Mouse (Mus musculus): ENCODE results near the gene Sema3b.
"Not testable (repeated sequence)": the region's sequence is repeated elsewhere in the genome, so short reads cannot be mapped to it uniquely, and the experiment has no call there.

The Sema3b gene

DNA sequence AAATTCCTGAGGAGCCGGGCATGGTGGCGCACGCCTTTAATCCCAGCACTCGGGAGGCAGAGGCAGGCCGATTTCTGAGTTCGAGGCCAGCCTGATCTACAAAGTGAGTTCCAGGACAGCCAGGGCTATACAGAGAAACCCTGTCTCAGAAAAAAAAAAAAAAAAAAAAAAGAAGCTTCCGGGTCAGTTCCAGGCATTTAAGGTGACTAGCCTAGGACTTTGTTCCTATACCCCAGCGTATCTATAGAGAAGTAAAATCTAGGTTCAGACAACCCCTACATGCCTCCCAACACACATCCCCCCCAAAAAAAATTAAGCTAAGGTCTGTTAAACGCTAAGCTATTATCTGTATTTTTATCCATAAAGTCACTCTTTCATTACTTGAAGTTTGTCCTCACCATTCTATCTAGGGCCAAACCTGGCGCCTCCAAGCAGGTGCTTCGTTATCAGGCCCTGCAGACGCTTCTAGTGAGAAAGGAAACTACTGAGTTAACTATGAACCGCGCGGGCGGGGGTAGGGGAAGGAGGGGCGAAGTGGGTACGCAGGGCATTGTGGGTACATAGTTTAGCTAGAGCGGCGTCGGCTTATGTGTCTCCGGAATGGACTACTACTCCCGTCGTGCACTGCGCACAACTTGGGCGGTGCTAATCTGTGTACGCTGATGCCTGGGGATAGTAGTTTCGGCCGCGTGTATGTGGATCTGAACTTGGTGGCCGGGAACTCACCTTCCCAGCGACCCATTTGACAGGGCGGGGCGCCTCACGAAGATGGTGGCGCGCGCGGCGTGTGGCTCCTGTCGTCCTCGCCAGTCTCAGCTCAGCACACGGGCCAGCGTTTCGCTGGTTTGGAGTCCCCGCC lies 21.8 kb downstream of the Sema3b start, which contains the start of gene Ifrd2:
TSS of gene Ifrd2 (plus strand) at position 669 of the 859 bp plus-strand sequence.
- DNase-seq = peak; percentile 95

DNA sequence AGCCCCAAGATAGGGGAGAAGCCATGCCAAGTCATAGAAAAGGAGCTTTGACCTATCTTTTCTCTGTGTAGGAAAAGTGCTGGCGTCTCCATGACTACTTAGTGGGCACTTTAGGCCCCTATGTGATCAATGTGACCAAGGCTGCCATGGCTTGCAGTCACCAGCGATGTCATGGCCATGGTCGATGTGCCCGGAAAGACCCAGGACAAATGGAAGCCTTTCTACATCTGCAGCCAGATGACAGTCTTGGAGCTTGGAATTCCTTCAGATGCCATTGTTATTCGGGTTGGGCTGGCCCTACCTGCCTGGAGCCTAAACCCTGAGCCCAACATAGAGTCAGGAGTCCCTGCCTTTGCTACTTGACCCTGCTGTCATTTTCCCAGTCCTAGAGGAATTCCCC lies 22.5 kb downstream of the Sema3b start:
- no peak for DNase-seq

DNA sequence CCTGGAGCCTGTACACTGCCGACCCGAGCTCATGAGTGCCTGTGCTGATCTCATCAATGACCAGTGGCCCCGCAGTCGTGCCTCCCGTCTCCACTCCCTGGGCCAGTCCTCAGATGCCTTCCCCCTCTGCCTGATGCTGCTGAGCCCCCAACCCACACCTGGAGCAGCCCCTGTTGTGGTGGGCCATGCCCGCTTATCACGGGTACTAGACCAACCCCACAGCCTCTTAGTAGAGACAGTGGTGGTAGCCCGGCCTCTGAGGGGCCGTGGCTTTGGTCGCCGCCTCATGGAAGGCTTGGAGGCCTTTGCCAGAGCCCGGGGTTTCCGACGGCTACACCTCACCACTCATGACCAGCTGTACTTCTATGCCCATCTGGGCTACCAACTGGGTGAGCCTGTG lies 25.9 kb downstream of the Sema3b start:
- DNase-seq = no peak

DNA sequence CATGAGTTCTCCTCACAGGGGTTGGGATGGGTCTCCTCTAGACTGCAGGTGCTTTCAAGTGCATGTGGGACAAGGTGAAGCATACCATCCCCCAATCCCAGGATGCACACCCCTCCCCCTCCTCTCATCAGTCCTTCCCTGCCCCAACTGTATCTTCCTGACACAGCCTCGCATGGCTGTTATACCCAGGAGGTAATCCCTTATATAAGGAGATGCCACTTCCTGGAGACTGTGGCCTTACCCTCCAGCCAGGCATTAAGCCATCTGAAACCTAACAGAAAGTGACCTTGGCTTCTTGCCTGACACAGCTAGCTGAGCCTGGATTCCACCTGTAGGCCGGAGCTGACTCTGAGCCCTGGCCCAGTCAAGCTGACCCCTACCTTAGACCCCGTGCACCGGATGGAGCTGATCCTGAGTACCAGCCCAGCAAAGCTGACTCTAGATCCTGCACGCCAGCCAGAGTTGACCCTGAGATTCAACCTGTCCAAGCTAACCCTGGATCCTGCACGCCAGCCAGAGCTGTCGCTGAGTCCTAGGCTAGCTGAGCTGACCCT lies 26.4 kb downstream of the Sema3b start:
- DNase-seq = no peak

DNA sequence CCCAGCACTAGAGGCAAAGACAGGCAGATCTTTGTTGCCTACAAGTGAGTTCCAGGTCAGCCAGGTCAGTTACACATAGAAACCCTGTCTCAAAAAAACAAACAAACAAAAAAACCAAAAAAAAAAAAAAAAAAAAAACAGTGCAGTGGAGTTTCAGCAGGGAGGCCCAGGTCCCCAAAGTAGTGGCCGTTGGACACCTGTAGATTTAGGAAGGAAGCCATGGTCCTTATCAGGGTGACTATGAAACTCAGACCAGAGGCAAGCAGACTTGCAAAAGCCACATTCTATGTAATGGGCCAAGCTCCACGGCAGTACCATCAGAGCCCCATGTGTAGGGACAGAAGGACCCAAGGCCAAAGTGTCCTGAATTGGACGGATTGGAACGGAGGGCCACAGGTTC lies 27.4 kb downstream of the Sema3b start:
- DNase-seq = no peak

DNA sequence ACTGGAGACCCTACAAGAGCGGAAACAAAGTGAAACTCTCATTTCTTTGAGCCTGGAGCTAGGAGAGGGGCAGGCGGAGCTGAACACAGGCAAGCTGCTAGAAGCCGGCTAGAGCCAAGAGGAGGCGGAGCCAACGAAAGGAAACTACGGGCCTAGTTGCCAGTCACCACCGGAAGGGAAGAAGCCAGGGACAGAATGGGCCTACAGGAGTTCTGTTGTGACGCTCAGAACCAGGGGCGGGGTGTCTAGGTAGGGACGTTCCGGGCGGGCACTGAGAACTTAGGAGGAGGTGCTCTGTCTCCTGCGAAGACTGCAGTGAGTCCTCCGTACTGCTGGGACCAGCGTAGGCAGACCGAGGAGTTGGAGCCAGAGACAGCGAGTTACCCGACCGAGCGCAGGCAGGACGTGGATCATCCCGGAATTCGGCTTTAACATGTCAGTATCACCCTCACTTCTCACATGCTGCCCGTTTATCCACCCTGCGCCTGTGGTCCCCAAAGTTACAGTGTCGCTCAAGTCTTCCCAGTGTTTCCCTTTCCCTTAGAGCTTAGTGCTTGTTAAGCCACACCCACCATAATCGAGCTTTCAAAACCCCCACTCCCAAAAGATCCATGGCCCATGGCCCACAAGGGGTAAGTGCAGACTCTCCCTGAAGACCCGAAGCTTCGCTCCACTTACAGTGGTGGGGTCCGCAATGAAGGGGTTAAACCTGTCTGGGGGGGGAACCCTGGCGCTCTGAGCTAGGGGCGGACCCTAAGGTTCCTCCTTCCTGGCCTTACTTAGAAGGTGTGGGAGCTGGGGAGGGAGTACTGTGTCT lies 28.3 kb downstream of the Sema3b start, which contains the start of gene Hyal3:
TSS of gene Hyal3 (plus strand) at position 318 of the 817 bp plus-strand sequence.
- peak; percentile 91 for DNase-seq

DNA sequence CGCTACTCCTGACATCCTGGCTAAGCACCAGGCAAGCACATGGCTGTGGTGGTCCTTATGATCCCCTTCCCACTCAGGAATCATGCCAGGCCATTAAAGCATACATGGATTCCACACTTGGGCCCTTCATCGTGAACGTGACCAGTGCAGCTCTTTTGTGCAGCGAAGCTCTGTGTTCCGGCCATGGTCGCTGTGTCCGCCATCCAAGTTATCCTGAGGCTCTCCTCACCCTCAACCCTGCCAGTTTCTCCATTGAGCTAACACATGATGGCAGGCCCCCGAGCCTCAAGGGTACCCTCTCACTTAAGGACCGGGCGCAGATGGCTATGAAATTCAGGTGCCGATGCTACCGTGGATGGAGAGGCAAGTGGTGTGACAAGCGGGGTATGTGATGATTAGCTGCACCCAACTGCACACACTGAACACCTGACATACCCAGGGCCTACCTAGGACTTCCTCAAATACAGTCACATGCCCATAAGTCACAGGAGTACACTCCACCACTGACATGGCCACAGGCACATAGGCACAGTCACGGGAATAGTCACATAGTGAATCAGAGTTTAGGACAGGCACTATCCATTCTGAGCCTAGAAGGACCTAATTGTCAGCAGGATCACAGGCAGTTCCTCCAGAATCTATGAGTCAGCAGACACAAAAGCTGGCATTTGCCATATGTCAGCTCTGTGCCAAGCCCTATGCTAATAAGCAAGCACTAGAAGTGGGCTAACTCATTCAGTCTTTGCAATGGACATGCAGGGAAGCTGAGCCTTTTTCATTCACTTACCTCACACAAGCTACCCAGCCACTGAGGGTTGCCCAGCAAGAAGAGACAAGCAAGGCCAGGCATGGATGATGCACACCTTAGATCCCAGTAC lies 29.8 kb downstream of the Sema3b start:
- no peak for DNase-seq

DNA sequence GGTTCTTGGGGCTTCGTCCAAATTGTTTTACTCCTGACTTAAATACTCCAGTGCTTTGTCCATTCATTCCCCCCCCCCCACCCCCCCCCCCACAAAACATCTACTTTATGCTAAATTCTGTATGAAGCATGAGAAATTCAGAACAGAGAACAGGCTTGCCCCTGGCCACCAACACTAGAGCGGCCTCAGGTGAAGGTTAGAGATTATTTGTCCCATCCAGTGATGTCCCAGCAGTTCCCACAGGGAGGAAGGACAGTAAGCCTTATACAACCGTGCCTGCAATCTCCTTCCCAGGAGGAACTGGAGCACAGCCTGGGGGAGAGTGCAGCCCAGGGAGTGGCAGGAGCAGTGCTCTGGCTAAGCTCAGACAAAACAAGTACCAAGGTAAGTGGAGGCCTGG lies 30.4 kb downstream of the Sema3b start, which contains the start of gene Naa80:
TSS of gene Naa80 (plus strand) at position 301 of the 400 bp plus-strand sequence.
- DNase-seq = no peak

DNA sequence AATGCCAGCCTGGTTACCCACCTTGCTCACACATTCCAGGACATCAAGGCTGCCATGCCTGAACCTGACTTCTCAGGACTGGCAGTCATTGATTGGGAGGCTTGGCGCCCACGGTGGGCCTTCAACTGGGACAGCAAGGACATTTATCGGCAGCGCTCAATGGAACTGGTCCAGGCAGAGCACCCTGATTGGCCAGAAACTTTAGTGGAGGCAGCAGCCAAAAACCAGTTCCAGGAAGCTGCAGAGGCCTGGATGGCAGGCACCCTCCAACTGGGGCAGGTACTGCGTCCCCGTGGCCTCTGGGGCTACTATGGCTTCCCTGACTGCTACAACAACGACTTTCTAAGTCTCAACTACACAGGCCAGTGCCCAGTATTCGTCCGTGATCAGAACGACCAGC lies 31.2 kb downstream of the Sema3b start:
- DNase-seq = no peak

DNA sequence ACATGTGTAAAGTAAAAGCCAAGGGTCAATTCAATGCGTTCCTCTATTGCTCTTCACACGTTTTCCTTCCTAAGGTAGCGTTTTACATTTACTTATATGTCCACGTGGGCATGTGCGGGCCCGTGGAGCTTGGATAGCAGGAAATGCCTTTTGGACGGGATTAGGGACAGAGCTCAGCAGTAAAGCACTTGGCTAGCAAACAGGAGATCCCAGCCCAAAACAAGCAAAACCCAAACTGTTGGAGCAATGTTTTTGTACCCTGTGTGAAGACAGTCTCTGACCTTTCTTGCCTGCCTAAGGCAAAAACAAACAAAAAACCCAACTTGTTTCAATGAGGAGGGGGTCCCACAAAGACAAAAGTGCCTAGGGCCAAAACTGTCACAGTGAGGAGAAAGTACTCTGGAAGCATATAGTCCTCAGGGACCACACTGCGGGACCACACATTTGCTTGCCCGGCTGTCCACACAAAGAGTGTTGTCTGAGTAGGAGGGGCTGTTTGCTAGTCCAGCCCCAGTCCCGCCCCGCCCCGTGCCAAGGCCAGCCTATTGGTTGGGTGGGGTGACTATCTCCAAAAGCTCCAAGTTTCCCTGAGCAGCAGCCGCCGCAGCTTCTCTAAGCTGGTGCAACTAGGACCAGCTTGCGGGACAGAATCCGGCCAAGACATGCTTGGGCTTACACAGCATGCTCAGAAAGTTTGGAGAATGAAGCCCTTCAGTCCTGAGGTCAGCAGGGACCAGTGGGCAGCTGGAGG lies 32.5 kb downstream of the Sema3b start, which contains the start of gene Hyal1:
TSS of gene Hyal1 (plus strand) at position 571 of the 751 bp plus-strand sequence.
- DNase-seq = peak; percentile 85

DNA sequence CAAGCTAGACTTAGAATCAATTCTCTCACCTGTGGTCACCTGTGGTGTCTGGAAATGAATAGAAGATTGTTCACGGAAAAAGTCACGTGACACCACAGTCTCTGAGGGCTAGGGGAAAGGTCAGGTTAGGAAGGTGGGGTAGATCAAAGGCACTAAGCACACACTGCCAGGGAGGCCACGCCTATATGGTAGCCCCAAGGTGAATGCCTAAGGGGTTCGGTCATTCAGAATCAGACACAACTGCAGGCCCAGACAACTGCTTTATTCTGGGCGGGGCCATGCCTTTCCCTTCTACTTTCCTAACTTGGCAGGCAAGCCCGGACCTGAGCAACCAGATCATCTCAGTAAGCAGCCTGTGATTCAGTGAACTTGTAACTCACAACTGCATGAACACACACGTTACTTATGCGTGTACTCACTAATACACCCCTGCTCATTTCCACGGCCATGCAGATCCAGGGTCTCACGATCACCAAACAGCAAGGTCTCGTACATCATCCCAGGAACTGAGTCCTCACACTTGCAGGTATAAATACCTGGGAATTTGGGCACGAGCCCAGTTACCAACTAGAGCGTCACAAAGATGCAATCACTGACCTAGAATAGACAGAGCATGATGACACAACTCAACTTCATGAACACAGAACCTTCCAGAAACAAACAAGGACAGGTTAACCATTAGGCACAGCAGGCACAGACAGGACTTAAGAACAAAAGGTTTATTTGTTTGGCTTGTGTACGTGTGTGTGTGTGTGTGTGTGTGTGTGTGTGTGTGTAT lies 33.3 kb downstream of the Sema3b start:
- no peak for DNase-seq

DNA sequence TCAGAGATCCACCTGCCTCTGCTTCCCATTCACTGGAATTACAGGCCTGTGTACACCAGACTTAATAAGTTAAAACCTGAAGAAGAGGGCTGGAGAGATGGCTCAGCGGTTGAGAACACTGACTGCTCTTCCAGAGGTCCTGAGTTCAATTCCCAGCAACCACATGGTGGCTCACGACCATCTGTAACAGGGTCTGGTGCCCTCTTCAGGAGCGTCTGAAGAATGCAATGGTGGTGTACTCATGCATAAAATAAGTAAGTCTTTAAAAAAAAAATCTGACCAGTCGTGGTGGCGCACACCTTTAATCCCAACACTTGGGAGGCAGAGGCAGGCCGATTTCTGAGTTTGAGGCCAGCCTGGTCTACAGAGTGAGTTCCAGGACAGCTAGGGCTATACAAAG lies 35.3 kb downstream of the Sema3b start:
- not testable (repeated sequence) for DNase-seq

DNA sequence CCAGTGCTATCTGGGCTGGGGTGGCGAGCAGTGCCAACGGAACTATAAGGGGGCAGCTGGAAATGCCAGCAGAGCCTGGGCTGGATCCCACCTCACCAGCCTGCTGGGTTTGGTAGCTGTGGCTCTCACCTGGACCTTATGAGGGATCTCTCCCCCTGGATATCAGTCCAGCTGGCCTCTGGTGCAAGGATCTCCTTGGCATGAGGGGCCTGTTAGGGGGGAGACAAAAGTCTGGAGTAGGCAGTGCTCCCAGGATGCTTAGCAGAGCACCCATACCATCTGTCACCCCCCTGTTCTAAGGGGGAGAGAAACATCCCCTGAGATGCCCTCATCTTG lies 36.7 kb downstream of the Sema3b start:
- DNase-seq = no peak

DNA sequence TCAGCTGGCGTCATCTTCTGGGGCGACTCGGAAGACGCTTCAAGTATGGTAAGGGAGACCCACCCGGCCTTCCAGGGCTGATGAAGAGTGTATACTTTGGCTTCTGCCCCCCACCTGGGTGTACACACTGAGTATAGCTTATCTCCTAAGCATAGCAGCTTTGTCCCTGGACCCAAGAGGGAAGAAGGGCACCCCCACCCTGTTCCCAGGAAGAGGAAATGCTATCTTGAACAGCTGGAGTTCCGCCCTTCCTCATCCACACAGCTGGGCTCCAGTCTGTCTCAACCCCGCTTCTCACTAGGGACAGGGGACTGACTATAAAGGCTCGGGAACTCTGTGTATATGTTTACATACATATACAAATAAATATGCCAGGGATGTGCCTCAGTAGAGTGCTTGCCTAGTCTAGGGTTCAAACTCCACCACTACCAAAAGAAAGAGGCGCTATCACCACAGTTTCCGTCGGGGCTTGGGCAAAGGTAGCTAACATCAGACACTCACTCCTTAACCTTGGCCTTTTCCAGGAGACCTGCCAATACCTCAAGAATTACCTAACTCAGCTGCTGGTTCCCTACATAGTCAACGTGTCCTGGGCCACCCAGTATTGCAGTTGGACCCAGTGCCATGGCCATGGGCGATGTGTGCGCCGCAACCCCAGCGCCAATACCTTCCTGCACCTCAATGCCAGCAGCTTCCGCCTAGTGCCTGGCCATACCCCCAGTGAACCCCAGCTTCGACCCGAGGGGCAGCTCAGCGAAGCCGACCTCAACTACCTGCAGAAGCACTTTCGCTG lies 37.3 kb downstream of the Sema3b start:
- no peak for DNase-seq

DNA sequence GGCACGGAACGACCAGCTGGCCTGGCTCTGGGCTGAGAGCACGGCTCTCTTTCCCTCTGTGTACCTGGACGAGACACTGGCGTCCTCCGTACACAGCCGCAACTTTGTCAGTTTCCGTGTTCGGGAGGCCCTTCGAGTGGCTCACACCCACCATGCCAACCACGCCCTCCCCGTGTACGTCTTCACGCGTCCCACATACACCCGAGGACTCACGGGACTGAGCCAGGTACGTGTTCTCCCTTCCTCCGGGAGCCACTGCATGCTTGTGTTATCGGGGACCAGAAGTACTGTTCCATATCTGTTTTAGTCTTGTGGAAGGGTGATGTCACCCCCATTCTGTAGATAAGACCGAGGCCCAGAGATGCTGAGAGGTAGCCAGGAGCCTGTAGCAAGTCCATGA lies 38.2 kb downstream of the Sema3b start:
- no peak for DNase-seq

DNA sequence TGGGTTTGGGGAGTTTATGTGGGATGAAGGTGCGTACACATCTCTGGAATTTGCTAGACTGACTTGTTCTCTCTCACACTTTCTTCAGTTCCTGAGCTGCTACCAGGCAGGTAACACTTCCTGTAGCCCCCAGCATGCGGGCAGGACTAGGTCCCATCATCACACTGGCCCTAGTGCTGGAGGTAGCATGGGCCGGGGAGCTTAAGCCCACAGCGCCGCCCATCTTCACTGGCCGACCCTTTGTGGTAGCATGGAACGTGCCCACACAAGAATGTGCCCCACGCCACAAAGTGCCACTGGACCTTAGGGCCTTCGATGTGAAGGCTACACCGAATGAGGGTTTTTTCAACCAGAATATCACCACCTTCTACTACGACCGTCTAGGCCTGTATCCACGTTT lies 39.0 kb downstream of the Sema3b start:
- no peak for DNase-seq

DNA sequence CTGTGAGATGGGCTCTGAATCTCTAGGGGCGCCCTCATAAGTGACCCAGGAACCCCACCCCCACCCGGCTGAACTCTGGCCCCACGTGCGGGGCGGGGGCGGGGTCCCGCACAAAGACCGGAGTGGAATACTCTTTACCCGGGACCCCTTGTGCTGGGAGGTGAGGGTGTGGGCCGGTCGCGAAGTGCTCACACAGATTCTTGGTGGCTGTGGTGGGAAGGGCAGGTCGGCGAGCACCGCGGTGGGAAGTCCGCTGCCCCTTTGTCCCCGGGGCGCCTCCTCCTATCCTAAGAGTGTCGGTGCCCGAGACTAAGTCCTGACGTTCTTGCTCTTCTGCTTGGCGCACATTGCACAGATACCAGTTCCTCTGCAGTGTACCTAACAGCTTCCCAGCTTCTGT lies 39.8 kb downstream of the Sema3b start:
- DNase-seq = no peak

DNA sequence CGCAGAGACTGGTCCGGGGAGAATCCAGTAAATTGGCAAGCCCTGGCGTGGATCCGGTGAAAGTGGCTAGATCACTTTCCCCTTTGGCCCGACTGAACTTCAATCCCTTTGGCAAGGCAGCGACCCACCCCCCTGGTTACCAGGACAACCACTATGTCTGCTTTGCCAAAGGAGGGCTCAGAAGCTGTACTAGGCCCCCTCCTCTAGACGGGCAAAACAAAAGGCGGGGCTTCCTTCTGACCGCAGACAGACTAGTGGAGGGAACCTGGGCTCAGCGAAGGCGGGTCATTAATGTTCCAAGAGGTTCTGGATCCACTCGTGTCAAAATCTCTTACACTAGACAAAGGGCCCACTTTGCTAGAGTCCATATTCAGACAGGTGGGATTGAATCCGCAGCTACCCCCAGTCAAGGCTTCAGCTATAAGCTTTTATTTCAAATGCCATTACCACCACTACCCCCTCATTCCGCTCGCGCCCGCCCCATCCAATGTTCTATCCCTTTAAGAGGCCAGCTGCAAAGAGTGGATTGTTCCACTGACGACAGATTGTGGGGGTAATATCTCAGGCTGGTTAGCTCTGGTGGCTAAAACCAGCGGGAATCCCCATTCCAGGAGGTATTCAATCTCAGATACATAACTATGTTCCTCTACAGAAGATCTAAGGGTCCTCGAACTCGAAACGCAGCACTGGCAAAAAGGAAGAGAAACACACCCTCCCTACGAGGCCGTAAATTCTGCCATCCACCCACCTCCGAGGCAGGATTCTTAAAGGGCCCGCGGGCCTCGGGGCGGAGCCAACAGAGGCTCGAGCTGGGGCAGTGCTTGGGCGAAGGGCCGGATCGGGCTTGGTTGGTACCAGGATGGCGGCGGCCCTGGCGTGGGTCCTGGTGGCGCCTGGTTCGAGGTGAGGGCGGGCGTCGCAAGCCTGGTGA lies 40.4 kb downstream of the Sema3b start:
- DNase-seq = peak; percentile 84
